Mouse (Mus musculus) 3T3-L1 (cell line): ENCODE data around the gene Drd5.
A peak's percentile ranks its signal among the peaks of the same experiment; 100 is the strongest.

Experiments used
- DNase-seq: peaks from one replicate; pipeline ENCODE4 v3.0.0-alpha.2; 2015; ENCODE audit warnings: low read depth, low spot score

Gene Drd5

DNA sequence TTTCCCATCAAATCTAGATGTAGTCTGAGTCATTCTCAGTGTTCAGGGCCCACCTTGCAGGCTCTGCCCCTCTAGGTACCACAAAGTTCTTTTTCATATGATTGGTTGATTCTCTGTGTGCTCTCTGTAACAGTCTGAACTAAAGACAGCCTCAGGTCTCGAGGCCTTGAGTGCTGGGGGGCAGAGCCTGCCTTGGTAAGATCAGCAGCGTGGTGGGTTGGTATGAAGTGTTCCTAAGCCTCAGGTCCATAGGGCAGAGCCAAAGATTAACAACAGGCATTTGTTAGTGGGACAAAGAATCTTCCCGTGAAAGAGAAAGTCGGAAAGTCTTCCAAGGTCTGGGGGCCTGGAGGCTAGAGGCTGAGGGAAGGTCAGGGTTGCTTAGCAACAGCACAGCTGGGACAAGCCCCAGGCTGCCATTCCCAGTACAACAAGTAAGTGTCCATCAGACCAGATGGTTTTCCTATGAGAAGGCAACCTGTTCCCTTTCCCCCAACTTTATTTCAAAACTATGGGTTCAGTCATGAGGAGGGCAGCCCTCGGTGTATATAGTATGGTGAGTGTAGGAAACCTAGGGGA is 31.3 kb downstream of the Drd5 start:
- no peak for DNase-seq

DNA sequence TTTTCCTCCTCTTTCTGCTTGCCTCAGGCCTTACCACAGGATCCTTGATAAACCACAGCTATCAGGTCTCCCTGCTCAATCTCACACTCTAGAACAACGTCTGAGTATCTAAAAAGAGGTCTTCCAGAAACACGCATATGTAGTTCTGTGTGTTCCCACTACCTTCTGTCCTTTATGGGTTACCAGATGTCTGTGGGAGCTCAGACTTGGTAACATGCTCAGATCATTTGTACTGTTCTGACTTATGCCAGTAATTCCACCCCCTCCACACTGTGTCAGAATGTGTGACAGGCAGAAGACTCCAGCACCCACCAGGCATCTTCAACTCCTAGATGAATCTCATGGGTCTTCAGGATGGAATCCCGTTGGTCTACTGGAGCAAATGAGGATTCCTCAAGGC is 37.8 kb downstream of the Drd5 start:
- no peak for DNase-seq

DNA sequence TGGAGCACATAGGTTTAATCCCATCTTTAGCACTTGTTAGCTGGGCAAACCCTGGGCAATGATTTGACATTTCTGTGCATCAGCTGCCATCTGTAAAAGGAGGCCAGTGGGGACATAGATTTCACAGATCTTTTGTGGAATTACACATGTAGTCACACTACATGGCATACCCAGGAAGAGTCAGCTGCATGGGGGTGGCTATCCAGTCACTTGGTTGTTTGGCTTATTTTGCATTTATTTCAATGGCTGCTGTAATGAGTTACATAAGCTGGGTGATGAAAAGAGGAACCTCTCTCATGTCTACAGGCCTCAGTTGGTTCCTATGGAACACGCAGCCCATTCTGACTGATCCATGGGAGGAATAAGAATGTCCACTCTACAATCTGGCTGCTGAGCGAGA is 40.5 kb downstream of the Drd5 start:
- no peak for DNase-seq

GRCm38 (mm10) chr5:38364396-38364795 is 45.2 kb downstream of the Drd5 start:
- peak; percentile 41 for DNase-seq

DNA sequence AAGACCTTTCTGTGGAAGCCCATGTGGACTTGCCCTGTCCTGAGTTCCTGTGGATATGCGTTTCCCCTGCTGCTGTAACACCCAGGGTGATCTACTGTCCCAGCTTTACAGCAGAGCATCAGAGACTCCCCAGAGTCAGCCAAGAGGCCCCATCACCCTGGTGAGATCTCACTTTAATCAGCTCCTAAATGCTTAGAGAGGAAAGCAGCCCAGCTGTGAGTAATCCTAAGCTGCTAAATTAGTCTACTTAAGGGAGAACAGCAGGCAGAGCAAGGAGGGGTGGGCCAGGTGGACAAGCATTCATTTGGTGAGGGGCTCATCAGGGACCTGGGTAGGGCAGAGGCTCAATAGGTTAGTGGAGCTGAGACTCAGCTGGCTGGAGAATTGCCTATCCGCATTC is 46.4 kb downstream of the Drd5 start:
- DNase-seq: peak; percentile 29

DNA sequence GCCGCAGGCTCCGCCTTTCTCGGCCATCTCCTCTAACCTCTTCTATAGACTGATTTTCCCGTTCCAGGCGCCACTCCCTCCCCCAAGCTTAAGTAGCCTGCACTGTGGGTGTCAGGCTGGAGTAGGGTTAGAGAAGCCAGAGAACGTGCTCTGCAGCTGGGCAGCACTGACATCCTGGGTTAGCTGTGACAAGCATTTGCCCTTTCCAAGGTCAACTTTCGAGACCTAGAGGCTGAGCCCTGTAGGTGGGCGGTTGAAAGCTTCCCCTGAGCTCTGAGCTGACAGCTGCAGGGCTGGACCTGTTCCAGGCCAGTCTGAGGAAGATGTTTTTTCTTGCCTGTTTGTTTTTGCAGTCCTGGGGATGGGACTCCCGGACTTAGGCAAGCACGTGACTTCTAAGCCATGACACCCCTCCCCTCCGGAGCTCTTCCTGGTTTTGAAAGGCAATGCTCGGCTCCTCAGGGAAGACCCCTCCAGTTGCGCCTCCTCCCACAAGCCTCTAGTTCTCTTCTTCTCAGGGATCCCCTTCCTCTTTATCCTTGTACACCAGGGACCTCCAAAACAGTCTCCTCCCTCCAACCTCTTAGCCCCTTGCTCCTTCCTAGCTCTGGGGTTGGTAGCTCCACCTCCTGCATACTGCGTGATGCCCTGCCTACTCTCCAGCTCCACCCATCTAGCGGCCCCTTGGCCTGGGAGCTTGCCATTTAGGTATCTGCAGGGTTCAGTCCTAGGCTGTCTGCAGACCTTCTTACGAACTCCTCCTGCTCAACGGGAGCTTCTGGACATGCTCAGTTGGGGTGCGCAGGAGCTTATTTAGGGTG is 47.7 kb downstream of the Drd5 start:
- DNase-seq: peak; percentile 55

GRCm38 (mm10) chr5:38371308-38371707 is 52.1 kb downstream of the Drd5 start:
- DNase-seq: peak; percentile 87
